Mouse (Mus musculus): ENCODE results near the gene Hist1h2bc. TPM values are rescaled to one million over a fixed set of nuclear protein-coding genes. Genes with fewer than 3 reads are reported as not detected.

Gene Hist1h2bc
- polyA plus RNA-seq, 1 experiment from 2014 or later = 63.3 TPM

GRCm38 (mm10) chr13:23738677-23739068 lies 54.7 kb downstream of the Hist1h2bc start, which contains the start of gene Hist1h1c:
Hist1h1c (plus strand) TSS chr13:23738808.
- Histone ChIP-seq H3K27ac (replicated peaks) (peak within 1 kb of the TSS; percentile 98), H3K9ac (peak within 1 kb of the TSS; percentile 56), H3K4me3 (replicated peaks) (peak within 1 kb of the TSS; percentile 61), H3K36me3 (no peaks in the 10 kb centered on the region), H3K4me1 (peaks cover 13% of the 10 kb centered on the region; the same call in 1 of the 2 replicates), H3K4me2 (replicated peaks) (peak within 1 kb of the TSS; percentile 96), H3K9me3 (replicated peaks) (no peaks in the 10 kb centered on the region), H3K27me3 (no peaks in the 10 kb centered on the region)
- ATAC-seq (ENCODE audit: insufficient number of reproducible peaks, low FRiP score, low TSS enrichment, low read depth) = peak; percentile 94
- WGBS = 0% methylated on average over 38 of the region's 38 CpGs

GRCm38 (mm10) chr13:23739069-23739921 lies 55.3 kb downstream of the Hist1h2bc start:
- peaks cover 13% of the 10 kb centered on the region; the same call in 1 of the 2 replicates for H3K4me1 ChIP-seq
- peak overlapping the region; percentile 98 for H3K27ac ChIP-seq (replicated peaks)
- H3K9me3 ChIP-seq (replicated peaks) = no peaks in the 10 kb centered on the region
- 0% methylated on average over 39 of the region's 39 CpGs for WGBS
- H3K36me3 ChIP-seq = no peaks in the 10 kb centered on the region
- H3K9ac ChIP-seq = peak overlapping the region; percentile 56
- H3K4me2 ChIP-seq (replicated peaks) = peak overlapping the region; percentile 96
- H3K4me3 ChIP-seq (replicated peaks) = peak overlapping the region; percentile 61
- H3K27me3 ChIP-seq = no peaks in the 10 kb centered on the region
- peak; percentile 90 for ATAC-seq (ENCODE audit: insufficient number of reproducible peaks, low FRiP score, low TSS enrichment, low read depth)

- Histone ChIP-seq H3K27me3 (no peaks in the 10 kb centered on the region), H3K4me2 (replicated peaks) (peak overlapping the region; percentile 96), H3K4me1 (peaks cover 13% of the 10 kb centered on the region; the same call in 1 of the 2 replicates), H3K36me3 (no peaks in the 10 kb centered on the region), H3K27ac (replicated peaks) (peak overlapping the region; percentile 98), H3K4me3 (replicated peaks) (peak overlapping the region; percentile 61), H3K9ac (peak overlapping the region; percentile 56), H3K9me3 (replicated peaks) (no peaks in the 10 kb centered on the region)
- WGBS = under 1% methylated on average over 14 of the region's 14 CpGs
- ATAC-seq (ENCODE audit: insufficient number of reproducible peaks, low FRiP score, low TSS enrichment, low read depth) = no peak; the same call in 1 of the 2 replicates
These were observed 55.9 kb downstream of the Hist1h2bc start for GRCm38 (mm10) chr13:23739922-23740252.

- H3K4me3 ChIP-seq (replicated peaks) = peak overlapping the region; percentile 61
- 19% methylated on average over 13 of the region's 13 CpGs for WGBS
- no peaks in the 10 kb centered on the region for H3K36me3 ChIP-seq
- H3K27me3 ChIP-seq = no peaks in the 10 kb centered on the region
- peaks cover 13% of the 10 kb centered on the region; the same call in 1 of the 2 replicates for H3K4me1 ChIP-seq
- no peak for ATAC-seq (ENCODE audit: insufficient number of reproducible peaks, low FRiP score, low TSS enrichment, low read depth)
- H3K9me3 ChIP-seq (replicated peaks) = no peaks in the 10 kb centered on the region
- H3K4me2 ChIP-seq (replicated peaks) = peak overlapping the region; percentile 96
- H3K9ac ChIP-seq = peak overlapping the region; percentile 56
- peak overlapping the region; percentile 98 for H3K27ac ChIP-seq (replicated peaks)
These were observed 56.3 kb downstream of the Hist1h2bc start for GRCm38 (mm10) chr13:23740256-23740840.

DNA sequence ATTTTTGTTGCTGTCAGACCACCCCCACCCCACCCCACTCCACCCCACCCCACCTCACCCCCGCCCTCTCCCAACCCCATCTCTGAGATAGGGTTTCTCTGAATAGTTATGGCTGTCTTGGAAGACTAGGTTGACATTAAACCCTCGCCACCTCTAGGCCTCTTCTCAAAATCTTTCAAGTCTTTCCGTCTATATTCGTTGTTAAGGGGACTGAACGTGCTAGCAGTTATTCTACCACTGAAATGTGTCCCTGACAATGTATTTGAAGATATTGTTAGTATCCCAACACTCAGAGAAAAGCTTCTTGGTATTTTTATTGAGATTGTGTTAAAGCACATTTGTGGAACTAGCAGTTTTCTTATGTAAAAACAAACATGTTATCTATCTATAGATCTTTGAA lies 56.9 kb downstream of the Hist1h2bc start:
- no peak for ATAC-seq (ENCODE audit: insufficient number of reproducible peaks, low FRiP score, low TSS enrichment, low read depth)
- WGBS = 57% methylated on average over 5 of the region's 5 CpGs

GRCm38 (mm10) chr13:23742007-23742406 lies 58.0 kb downstream of the Hist1h2bc start:
- Histone ChIP-seq H3K9me3 (replicated peaks) (no peaks in the 10 kb centered on the region), H3K27ac (replicated peaks) (no peak overlapping the region), H3K4me1 (peaks cover 14% of the 10 kb centered on the region; the same call in 1 of the 2 replicates), H3K36me3 (no peaks in the 10 kb centered on the region), H3K27me3 (no peaks in the 10 kb centered on the region), H3K4me2 (replicated peaks) (no peak overlapping the region), H3K9ac (no peak overlapping the region), H3K4me3 (replicated peaks) (no peak overlapping the region)
- ATAC-seq (ENCODE audit: insufficient number of reproducible peaks, low FRiP score, low TSS enrichment, low read depth) = no peak

More for the DNA sequence above, 56.9 kb downstream of the Hist1h2bc start:
- Histone ChIP-seq H3K9ac (no peak overlapping the region), H3K27ac (replicated peaks) (no peak overlapping the region), H3K27me3 (no peaks in the 10 kb centered on the region), H3K4me1 (peaks cover 13% of the 10 kb centered on the region; the same call in 1 of the 2 replicates), H3K36me3 (no peaks in the 10 kb centered on the region), H3K4me2 (replicated peaks) (peak overlapping the region; percentile 96), H3K9me3 (replicated peaks) (no peaks in the 10 kb centered on the region), H3K4me3 (replicated peaks) (no peak overlapping the region)

Small RNAs within 50 kb of the gene (microRNA-seq; reads per million reads assigned to microRNA genes)
- gene Gm44350 (ENCODE audit: borderline number of aligned reads) = not detected

Other genes with a start within 250 kb of the Hist1h2bc start
- 0.04 TPM in 1 of 2 replicates, not detected in the other for gene Btn1a1, start 218.3 kb upstream of the Hist1h2bc start, polyA plus RNA-seq (2015; fragmentation: Nextera tagmentation; extraction: Ambion mirVana)
- 0.55 and 0.65 TPM in 2 replicates for gene Btn2a2, start 195.3 kb upstream of the Hist1h2bc start, polyA plus RNA-seq (2015; fragmentation: Nextera tagmentation; extraction: Ambion mirVana)
- gene Hist1h4h, start 153.1 kb upstream of the Hist1h2bc start, polyA plus RNA-seq (2015; fragmentation: Nextera tagmentation; extraction: Ambion mirVana) = 6.1 and 7.1 TPM in 2 replicates
- 2.7 and 3.4 TPM in 2 replicates for gene Hist1h2af, start 150.3 kb upstream of the Hist1h2bc start, polyA plus RNA-seq (2015; fragmentation: Nextera tagmentation; extraction: Ambion mirVana)
- gene Hist1h3g, start 148.8 kb upstream of the Hist1h2bc start, polyA plus RNA-seq (2015; fragmentation: Nextera tagmentation; extraction: Ambion mirVana) = 3.2 and 5.3 TPM in 2 replicates
- 1.0 and 1.1 TPM in 2 replicates for gene Hist1h2bh, start 140.8 kb upstream of the Hist1h2bc start, polyA plus RNA-seq (2015; fragmentation: Nextera tagmentation; extraction: Ambion mirVana)
- gene Hist1h3f, start 140.1 kb upstream of the Hist1h2bc start, polyA plus RNA-seq (2015; fragmentation: Nextera tagmentation; extraction: Ambion mirVana) = 0.25 and 0.37 TPM in 2 replicates
- 1.1 and 1.7 TPM in 2 replicates for gene Hist1h4f, start 132.6 kb upstream of the Hist1h2bc start, polyA plus RNA-seq (2015; fragmentation: Nextera tagmentation; extraction: Ambion mirVana)
- gene Hist1h1d, start 130.9 kb upstream of the Hist1h2bc start, polyA plus RNA-seq (2015; fragmentation: Nextera tagmentation; extraction: Ambion mirVana) = 0.44 and 0.55 TPM in 2 replicates
- gene Hist1h3e, start 121.8 kb upstream of the Hist1h2bc start, polyA plus RNA-seq (2015; fragmentation: Nextera tagmentation; extraction: Ambion mirVana) = 3.7 and 4.4 TPM in 2 replicates
- gene Hist1h2ae, start 113.0 kb upstream of the Hist1h2bc start, polyA plus RNA-seq (2015; fragmentation: Nextera tagmentation; extraction: Ambion mirVana) = 53.3 and 77.8 TPM in 2 replicates
- gene Hist1h2bg, start 112.8 kb upstream of the Hist1h2bc start, polyA plus RNA-seq (2015; fragmentation: Nextera tagmentation; extraction: Ambion mirVana) = 6.5 and 8.3 TPM in 2 replicates
- gene Hist1h2bf, start 110.0 kb upstream of the Hist1h2bc start, polyA plus RNA-seq (2015; fragmentation: Nextera tagmentation; extraction: Ambion mirVana) = 2.8 and 3.7 TPM in 2 replicates
- gene Hist1h2ad, start 109.8 kb upstream of the Hist1h2bc start, polyA plus RNA-seq (2015; fragmentation: Nextera tagmentation; extraction: Ambion mirVana) = 1.8 and 3.9 TPM in 2 replicates
- 5.0 and 6.0 TPM in 2 replicates for gene Hist1h3d, start 108.4 kb upstream of the Hist1h2bc start, polyA plus RNA-seq (2015; fragmentation: Nextera tagmentation; extraction: Ambion mirVana)
- 86.2 and 107 TPM in 2 replicates for gene Hist1h4d, start 102.6 kb upstream of the Hist1h2bc start, polyA plus RNA-seq (2015; fragmentation: Nextera tagmentation; extraction: Ambion mirVana)
- 2.7 and 3.6 TPM in 2 replicates for gene Hist1h2be, start 63.1 kb upstream of the Hist1h2bc start, polyA plus RNA-seq (2015; fragmentation: Nextera tagmentation; extraction: Ambion mirVana)
- 14.7 and 20.7 TPM in 2 replicates for gene Hist1h1e, start 61.6 kb upstream of the Hist1h2bc start, polyA plus RNA-seq (2015; fragmentation: Nextera tagmentation; extraction: Ambion mirVana)
- 1.1 and 1.3 TPM in 2 replicates for gene Hist1h2ac, start 251 bp upstream of the Hist1h2bc start, polyA plus RNA-seq (2015; fragmentation: Nextera tagmentation; extraction: Ambion mirVana)
- gene Hist1h1t, start 11.6 kb downstream of the Hist1h2bc start, polyA plus RNA-seq (2015; fragmentation: Nextera tagmentation; extraction: Ambion mirVana) = not detected in 2 replicates
- gene Hist1h4c, start 14.3 kb downstream of the Hist1h2bc start, polyA plus RNA-seq (2015; fragmentation: Nextera tagmentation; extraction: Ambion mirVana) = 4.2 and 5.3 TPM in 2 replicates
- gene Hfe, start 26.7 kb downstream of the Hist1h2bc start, polyA plus RNA-seq (2015; fragmentation: Nextera tagmentation; extraction: Ambion mirVana) = 8.7 and 13.0 TPM in 2 replicates
- gene Hist1h1c, start 54.6 kb downstream of the Hist1h2bc start, polyA plus RNA-seq (2015; fragmentation: Nextera tagmentation; extraction: Ambion mirVana) = 36.4 TPM in 2 replicates
- 3.5 and 4.8 TPM in 2 replicates for gene Hist1h3c, start 61.4 kb downstream of the Hist1h2bc start, polyA plus RNA-seq (2015; fragmentation: Nextera tagmentation; extraction: Ambion mirVana)
- gene Hist1h2bb, start 62.5 kb downstream of the Hist1h2bc start, polyA plus RNA-seq (2015; fragmentation: Nextera tagmentation; extraction: Ambion mirVana) = 2.0 and 2.1 TPM in 2 replicates
- gene Hist1h2ab, start 66.9 kb downstream of the Hist1h2bc start, polyA plus RNA-seq (2015; fragmentation: Nextera tagmentation; extraction: Ambion mirVana) = 23.1 and 38.3 TPM in 2 replicates
- gene Hist1h3b, start 68.1 kb downstream of the Hist1h2bc start, polyA plus RNA-seq (2015; fragmentation: Nextera tagmentation; extraction: Ambion mirVana) = 8.4 and 9.7 TPM in 2 replicates
- 2.6 and 3.0 TPM in 2 replicates for gene Hist1h4b, start 72.8 kb downstream of the Hist1h2bc start, polyA plus RNA-seq (2015; fragmentation: Nextera tagmentation; extraction: Ambion mirVana)
- 0.39 and 0.42 TPM in 2 replicates for gene Hist1h4a, start 77.0 kb downstream of the Hist1h2bc start, polyA plus RNA-seq (2015; fragmentation: Nextera tagmentation; extraction: Ambion mirVana)
- 2.3 and 3.5 TPM in 2 replicates for gene Hist1h3a, start 78.2 kb downstream of the Hist1h2bc start, polyA plus RNA-seq (2015; fragmentation: Nextera tagmentation; extraction: Ambion mirVana)
- 1.8 and 1.9 TPM in 2 replicates for gene Hist1h1a, start 79.5 kb downstream of the Hist1h2bc start, polyA plus RNA-seq (2015; fragmentation: Nextera tagmentation; extraction: Ambion mirVana)
- gene Trim38, start 85.7 kb downstream of the Hist1h2bc start, polyA plus RNA-seq (2015; fragmentation: Nextera tagmentation; extraction: Ambion mirVana) = not detected in 2 replicates
- not detected in 2 replicates for gene Slc17a2, start 122.8 kb downstream of the Hist1h2bc start, polyA plus RNA-seq (2015; fragmentation: Nextera tagmentation; extraction: Ambion mirVana)
- gene Slc17a3, start 155.2 kb downstream of the Hist1h2bc start, polyA plus RNA-seq (2015; fragmentation: Nextera tagmentation; extraction: Ambion mirVana) = not detected in 2 replicates
- not detected in 2 replicates for gene Slc17a1, start 183.6 kb downstream of the Hist1h2bc start, polyA plus RNA-seq (2015; fragmentation: Nextera tagmentation; extraction: Ambion mirVana)
- gene Slc17a4, start 230.8 kb downstream of the Hist1h2bc start, polyA plus RNA-seq (2015; fragmentation: Nextera tagmentation; extraction: Ambion mirVana) = not detected in 2 replicates
- not detected in 2 replicates for gene Hist1h2ba, start 250.0 kb downstream of the Hist1h2bc start, polyA plus RNA-seq (2015; fragmentation: Nextera tagmentation; extraction: Ambion mirVana)

Data from embryonic facial prominence, embryonic 15.5 days (tissue).